Mouse (Mus musculus): Measurements from ENCODE around the gene Chrm5. TPM values are rescaled to one million over a fixed set of nuclear protein-coding genes. Genes with fewer than 3 reads are reported as not detected.
A peak's percentile ranks its signal among the peaks of the same experiment; 100 is the strongest.

Gene Chrm5
- total RNA-seq (2014; fragmentation: Nextera tagmentation) (not detected in 2 replicates), total RNA-seq (2017) (not detected in 2 replicates)

DNA sequence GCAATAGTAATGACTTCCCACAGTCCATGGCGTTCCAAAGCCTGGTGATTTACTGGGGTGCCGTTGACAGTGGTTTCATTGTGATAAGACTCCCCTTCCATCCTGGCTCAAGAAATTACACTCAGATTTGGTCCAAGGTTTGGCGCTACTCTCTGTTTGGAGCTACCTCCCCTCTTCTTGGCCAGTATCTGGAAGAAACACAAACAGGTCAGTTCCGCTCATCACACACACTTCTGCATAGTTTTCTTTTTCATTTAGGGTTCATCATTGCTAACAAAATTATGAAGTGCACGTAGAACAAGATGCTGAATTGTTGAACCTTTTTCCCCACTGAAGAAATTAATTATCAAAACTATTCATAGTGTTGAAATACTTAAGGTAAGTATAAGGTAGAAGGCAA lies at the start of gene Chrm5:
TSS of gene Chrm5 (minus strand) at position 101 of the 400 bp plus-strand sequence.
- no peak for ATAC-seq (replicated peaks; ENCODE audit: poor library complexity, severe bottlenecking)

DNA sequence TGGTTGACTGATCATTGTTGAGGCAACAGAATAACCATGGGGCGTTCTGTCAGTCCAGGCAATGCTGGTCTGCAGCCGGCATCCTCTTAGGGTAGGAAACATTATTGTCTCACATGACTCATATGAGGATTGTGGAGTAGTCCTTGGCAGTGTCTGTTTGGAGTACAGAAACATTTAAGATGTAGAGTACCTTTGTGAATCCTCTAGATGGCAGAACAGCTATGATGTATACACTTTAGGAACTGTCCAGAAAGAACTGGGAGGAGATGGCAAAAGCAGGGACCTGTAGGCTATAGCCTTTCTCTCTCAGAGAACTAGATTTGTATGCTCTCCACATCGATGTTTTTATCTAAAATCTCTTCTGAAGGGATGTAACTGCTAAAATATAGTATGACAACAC lies 46.4 kb upstream of the Chrm5 start:
- no peak for ATAC-seq (replicated peaks; ENCODE audit: poor library complexity, severe bottlenecking)

DNA sequence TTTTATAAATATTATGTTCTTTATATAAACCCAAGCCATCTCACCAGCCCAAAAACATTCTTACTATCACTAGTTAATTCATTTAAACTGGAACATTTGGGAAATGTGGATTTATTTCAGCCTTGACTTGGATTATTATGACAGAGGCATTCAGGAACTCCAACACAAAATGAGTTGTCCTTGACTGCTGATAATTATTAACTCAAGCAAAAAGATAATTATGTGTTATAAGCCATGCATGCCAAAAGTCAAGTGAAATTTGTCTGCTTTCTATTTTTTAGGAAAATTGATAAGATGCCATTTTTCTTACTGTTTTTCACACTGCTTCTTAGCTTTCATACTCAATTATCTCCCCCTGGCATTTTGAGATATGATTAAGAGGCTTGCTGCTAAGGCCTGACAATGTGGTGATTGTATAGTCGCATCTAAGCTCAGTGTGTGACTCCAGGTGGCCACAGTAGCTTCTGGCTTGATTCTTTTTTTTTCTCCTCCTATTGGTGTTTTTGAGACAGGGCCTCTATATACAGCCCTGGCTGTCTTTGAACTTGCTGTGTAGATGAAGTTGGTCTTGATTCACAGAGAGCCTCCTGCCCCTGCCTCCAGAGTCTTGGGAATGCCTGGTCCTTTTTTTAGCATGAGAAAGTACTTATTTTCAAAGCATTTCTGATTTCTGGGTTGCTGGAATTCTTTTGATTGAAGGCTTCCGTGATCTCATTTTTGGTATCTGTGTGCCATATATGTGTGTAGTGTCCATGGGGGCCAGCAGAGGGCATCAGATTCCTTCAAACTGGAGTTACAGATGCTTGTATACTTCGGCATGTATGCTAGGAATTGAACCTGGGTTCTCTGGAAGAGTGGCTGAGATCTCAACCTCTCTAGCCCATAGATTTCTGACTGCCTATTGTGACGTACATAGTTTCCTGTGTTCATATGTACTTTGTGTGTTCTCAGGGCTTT lies 40.2 kb upstream of the Chrm5 start:
- 0 out of 2 replicates have a peak, but pooled peaks have one; percentile 44 for ATAC-seq (replicated peaks; ENCODE audit: poor library complexity, severe bottlenecking)

DNA sequence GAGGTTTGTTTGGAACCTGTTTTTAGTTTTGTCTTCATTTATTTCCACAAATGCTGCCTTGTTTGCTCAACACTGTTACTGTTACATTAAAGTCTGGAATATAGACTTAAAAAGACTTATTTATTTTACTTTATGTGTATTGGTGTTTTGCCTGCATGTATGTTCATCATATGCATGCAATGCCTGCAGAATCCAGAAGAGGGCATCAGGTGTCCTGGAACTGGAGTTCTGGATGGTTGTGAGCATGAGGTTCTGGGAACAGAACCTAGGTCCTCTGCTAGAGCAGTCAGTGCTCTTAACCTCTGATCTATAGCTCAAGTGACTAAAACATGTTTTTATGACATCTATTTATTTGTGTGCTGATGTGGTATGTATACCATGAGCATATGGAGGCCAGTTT lies 38.0 kb upstream of the Chrm5 start:
- ATAC-seq (replicated peaks; ENCODE audit: poor library complexity, severe bottlenecking) = no peak

DNA sequence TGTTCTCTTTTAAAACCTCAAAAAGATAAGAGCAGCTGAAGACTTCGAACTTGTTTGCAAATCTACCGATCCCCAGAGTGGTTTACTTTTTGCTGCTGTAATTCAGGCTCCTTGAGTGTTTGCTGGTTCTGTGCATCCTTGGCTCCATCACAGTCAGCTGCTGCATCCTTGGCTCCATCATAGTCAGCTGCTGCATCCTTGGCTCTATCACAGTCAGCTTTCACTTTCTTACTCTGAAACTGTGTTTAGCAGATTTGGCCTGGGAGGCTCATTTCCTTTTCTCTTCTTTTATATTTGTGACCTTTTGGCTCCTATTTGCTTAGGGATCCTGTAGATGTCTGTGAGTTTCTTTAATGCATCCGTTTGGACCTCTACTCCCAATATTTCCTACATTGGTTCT lies 36.6 kb upstream of the Chrm5 start:
- ATAC-seq (replicated peaks; ENCODE audit: poor library complexity, severe bottlenecking) = no peak

GRCm38 (mm10) chr2:112516728-112517127 lies 36.2 kb upstream of the Chrm5 start:
- ATAC-seq (replicated peaks; ENCODE audit: poor library complexity, severe bottlenecking) = no peak

DNA sequence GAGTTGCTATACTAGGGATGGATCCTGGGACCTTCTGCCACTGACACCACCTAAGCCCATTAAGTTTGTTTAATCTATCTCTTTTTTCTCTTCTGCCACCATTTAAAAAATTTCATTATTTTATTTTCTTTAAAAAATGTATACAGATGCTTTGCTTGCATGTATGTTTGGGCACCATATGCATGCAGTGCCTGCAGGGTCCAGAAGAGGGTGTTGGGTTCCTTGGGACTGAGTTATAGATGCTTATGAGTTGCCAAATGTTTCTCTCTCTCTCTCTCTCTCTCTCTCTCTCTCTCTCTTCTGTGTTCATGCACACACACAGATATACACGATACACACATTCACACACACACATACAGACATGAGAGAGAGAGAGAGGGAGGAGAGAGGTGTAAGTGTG lies 32.5 kb upstream of the Chrm5 start:
- no peak for ATAC-seq (replicated peaks; ENCODE audit: poor library complexity, severe bottlenecking)

- no peak for ATAC-seq (replicated peaks; ENCODE audit: poor library complexity, severe bottlenecking)
Measured at GRCm38 (mm10) chr2:112510140-112510539, 29.6 kb upstream of the Chrm5 start.

GRCm38 (mm10) chr2:112507444-112507843 lies 26.9 kb upstream of the Chrm5 start:
- no peak for ATAC-seq (replicated peaks; ENCODE audit: poor library complexity, severe bottlenecking)

- ATAC-seq (replicated peaks; ENCODE audit: poor library complexity, severe bottlenecking) = no peak
Measured at GRCm38 (mm10) chr2:112506841-112507435, 26.4 kb upstream of the Chrm5 start.

DNA sequence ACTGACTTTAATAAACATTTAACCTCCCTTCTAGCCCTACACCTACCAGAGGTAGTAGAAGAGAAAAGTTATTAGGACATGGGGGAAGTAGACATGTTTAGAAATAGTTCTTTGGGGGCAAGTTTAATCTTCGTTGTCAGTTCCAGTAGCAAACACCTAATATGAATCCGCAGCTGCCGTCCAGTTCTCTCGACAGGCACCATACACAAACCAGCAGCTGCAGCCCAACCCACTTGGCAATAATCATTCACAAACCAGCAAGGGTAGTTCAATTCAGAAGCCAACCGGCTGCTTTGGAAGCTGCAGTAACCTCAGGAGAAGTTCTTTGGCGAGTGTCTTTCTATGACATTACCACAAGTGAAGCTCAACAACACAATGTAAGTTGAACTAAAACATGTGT lies 23.4 kb upstream of the Chrm5 start:
- no peak for ATAC-seq (replicated peaks; ENCODE audit: poor library complexity, severe bottlenecking)

GRCm38 (mm10) chr2:112501209-112501608 lies 20.6 kb upstream of the Chrm5 start:
- ATAC-seq (replicated peaks; ENCODE audit: poor library complexity, severe bottlenecking) = peak; percentile 98

- ATAC-seq (replicated peaks; ENCODE audit: poor library complexity, severe bottlenecking) = no peak
Measured at GRCm38 (mm10) chr2:112497851-112498250, 17.3 kb upstream of the Chrm5 start.

DNA sequence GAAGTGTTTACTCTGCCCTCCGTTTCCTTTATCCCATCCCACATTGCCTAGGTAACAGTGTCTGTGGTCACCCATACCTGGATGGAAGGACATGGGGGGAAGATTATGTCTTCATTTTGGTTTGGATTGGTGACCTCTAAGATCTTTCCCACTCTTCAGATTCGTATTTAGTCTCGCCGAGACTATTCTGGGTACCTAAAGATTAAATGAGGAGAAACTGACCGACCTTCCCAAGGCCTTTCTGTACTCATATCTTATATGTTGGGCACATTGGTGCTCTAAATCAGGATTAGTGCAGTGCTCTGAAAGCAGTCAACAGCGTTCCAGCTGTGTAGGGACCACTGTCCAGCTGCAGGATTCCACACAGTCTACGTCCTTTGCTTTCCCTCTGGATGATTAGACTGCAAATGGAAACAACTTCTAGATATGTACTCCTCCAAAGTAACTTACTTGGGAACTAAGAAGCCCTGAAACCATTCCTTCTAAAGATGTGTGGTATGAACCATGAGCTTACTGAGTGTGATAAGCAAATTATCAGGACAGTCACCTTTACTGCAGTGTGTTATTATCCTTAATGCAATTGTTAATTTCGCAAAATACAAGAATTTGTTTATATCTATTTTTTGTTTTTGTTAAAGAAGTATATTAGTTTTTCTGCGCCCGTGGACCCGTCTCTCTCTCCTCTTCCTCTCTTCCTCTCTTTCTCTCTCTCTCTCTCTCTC lies 13.1 kb upstream of the Chrm5 start:
- no peak for ATAC-seq (replicated peaks; ENCODE audit: poor library complexity, severe bottlenecking)

GRCm38 (mm10) chr2:112492856-112493538 lies 12.4 kb upstream of the Chrm5 start, which contains the start of gene Aven:
Gene Aven, plus strand, starts transcription at chr2:112492964.
- peak; percentile 74 for ATAC-seq (replicated peaks; ENCODE audit: poor library complexity, severe bottlenecking)

DNA sequence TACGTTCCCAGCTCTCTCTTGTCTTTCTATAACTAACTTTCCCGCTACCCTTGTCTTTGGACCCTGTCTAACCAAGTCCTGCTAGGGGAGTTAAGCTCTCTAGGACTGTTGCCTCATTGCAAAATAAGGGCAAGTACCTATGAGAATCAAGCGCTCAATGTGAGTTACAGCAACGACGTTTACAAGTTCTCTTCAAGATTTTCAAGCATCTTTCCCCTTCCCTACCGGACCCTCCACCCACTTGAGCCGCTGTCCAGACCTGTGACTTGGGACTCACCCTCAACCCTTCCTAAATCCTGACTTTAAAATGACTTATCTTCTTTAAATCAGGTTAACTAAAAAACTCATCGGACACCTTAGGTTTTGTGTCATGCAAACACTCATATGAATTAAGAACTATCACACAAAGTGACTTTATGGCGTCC lies 11.9 kb upstream of the Chrm5 start:
- ATAC-seq (replicated peaks; ENCODE audit: poor library complexity, severe bottlenecking) = peak; percentile 21

DNA sequence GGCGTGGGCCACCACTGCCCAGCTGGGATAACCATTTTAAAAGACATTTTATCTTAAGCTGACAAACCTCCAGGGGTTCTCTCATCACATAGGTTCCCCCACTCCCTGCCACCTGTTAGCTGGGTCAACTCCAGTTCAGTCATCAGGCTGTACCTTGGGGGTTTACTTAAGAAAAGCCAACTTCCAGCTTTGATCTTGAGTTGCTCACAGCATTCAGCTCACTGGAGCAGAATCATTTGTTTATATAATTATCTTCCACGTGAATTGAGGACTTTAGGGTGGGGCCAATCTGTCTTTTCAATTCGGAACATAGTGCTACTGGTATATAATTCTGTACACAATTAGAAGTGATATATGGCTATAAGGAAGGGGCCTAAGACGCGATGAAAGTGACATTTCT lies 11.1 kb upstream of the Chrm5 start:
- no peak for ATAC-seq (replicated peaks; ENCODE audit: poor library complexity, severe bottlenecking)

DNA sequence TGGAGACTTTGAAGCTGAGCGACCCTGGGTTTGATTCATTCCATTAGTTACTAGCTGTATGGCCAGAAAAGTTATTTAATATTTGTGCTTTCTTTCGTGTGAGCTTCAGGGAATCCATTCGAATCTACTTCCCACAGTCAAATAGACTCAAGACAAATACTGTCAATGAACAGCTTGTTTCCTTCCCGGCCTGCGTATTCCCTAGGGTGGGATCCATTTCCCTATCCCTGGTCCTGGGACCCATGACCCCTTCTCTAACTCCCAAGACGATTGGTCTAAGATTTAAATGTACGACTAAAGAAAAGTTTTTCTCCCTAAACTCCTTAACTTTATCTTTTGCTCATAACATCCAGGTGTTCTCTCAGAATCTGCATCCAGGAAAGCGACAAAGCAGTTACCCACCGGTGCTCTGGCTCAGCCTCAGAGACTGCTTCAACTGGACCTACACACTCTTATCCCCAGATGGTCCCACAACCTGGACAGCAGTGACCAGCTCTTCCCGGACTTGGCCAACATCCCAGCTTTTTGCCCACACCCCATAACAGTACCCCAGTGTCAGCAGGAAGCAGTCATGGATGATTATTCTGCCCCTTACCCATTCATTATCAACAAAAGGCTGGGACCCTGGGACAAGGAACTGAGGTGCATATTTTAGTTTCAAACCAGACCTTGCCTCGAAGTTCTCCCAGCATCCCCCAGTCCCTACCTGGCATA lies 10.1 kb upstream of the Chrm5 start:
- no peak for ATAC-seq (replicated peaks; ENCODE audit: poor library complexity, severe bottlenecking)

DNA sequence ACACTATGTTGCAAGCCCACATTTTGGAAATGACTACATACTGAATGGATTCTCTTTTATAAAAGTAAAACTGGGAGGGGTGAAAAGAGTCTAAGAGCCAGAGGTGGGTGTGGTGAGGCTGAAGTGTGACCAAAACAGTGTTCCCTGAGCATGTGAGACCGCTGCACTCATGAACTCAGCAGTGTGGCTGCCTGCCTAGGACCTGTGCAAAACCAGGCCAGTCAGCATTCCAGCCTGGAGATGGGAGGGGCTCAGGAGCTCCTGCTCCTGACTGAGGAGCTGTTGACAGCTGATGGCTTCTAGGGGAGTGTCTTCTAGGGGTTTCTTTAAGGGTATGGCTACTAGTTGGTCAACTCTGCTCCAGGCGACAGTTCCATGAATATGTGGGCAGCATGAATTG lies 4.3 kb upstream of the Chrm5 start:
- ATAC-seq (replicated peaks; ENCODE audit: poor library complexity, severe bottlenecking) = no peak

DNA sequence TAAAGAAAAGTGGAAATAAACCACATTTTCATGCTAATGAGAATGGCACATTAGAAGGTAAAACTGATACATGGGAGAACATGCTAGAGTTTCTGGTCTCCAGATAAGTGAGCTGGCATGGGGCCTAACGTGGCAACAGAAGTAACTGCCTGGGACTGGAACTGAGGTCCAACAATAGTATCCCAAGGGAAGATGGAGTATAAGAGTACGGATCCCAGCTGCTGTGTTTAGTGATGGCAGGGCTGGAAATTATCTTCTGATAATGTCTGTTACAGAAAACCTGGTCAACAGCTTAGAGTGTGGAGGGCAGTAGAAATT lies 2.7 kb upstream of the Chrm5 start:
- no peak for ATAC-seq (replicated peaks; ENCODE audit: poor library complexity, severe bottlenecking)

All from granulocyte monocyte progenitor cell, adult 5-6 weeks (primary cell).